Mouse (Mus musculus): ENCODE results near the gene Tbc1d22a. TPM values are rescaled to one million over a fixed set of nuclear protein-coding genes. Genes with fewer than 3 reads are reported as not detected.

The Tbc1d22a gene
- polyA plus RNA-seq, 1 experiment, result 16.3 TPM

DNA sequence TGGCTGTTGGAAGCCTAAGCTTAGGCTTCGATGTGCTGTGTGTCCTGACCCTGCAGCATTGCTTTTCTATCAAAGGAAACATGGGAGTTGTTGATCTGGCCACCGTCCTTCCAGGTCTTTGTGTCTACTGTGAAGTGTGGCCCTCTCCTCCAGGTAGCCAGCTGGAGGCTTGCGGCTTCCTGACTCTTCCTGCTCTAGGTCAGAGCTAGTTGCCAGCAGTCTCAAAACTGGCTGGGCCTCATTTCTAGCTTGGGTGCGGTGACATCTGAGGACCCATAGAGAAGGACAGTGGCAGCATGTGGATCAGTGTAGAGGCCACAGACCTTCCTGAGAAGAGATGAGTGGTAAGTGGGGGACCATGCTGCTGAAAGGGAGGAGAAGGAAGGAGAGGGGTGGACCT lies 120.0 kb downstream of the Tbc1d22a start:
- Histone ChIP-seq H3K4me1 (ENCODE audit: control insufficient read depth, insufficient read depth, low read length) (no peaks in the 10 kb centered on the region), H3K4me3 (replicated peaks; ENCODE audit: control insufficient read depth, low read depth, low read length) (no peak overlapping the region), H3K27ac (ENCODE audit: control insufficient read depth, insufficient read depth, low read depth, low read length, poor library complexity) (no peak overlapping the region)
- no peak for TF ChIP-seq POLR2A (IDR thresholded peaks at IDR 0.05; ENCODE audit: borderline replicate concordance, control insufficient read depth, low read depth, low read length)
- no peak for TF ChIP-seq CTCF (IDR thresholded peaks at IDR 0.05; ENCODE audit: control insufficient read depth, insufficient read depth, low read length)
- 82% methylated on average over 4 of the region's 4 CpGs for WGBS

DNA sequence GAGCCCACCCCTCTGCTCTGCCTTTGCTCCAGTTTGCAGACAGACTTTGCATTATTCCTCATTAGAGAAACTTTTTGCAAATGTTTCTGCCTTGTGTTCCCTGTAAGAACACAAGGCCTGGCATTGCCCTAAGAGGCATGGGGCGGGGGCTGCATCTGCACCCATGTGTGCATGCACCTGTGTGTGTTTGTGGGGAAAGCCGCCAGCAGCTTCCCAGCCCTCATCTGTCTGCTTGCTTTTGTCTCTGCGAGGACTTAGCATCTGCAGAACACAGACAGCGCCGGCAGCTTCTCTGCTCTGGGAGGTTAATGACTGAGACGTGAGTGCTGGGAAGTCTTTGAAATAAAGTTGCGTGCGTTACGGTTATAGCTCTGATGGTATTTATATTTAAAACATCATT lies 120.5 kb downstream of the Tbc1d22a start:
- 90% methylated on average over 9 of the region's 9 CpGs for WGBS
- no peak for TF ChIP-seq POLR2A (IDR thresholded peaks at IDR 0.05; ENCODE audit: borderline replicate concordance, control insufficient read depth, low read depth, low read length)
- no peak for TF ChIP-seq CTCF (IDR thresholded peaks at IDR 0.05; ENCODE audit: control insufficient read depth, insufficient read depth, low read length)
- no peak overlapping the region for H3K27ac ChIP-seq (ENCODE audit: control insufficient read depth, insufficient read depth, low read depth, low read length, poor library complexity)
- H3K4me3 ChIP-seq (replicated peaks; ENCODE audit: control insufficient read depth, low read depth, low read length), result no peak overlapping the region
- no peaks in the 10 kb centered on the region for H3K4me1 ChIP-seq (ENCODE audit: control insufficient read depth, insufficient read depth, low read length)

DNA sequence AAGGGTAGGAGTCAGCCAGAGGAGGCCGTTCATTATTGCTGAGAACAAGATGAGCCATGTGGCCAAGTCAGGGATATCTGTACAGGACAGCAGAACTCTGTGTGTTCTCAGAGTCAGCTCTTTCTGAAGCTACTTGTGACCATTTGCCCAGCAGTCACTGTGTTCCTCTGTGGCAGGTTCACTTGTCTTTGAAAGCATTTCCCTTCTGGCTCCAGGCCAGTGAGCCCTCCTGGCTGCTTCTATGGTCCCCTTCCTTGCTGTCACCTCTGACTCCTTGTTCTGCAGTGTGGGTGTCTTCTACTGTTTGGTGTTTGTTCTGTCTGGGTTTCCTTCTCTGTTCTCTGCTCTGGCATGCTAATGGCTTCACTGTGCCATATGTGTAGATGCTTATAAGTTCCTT lies 121.5 kb downstream of the Tbc1d22a start:
- 88% methylated on average over 1 of the region's 1 CpGs for WGBS
- Histone ChIP-seq H3K4me3 (replicated peaks; ENCODE audit: control insufficient read depth, low read depth, low read length) (no peak overlapping the region), H3K27ac (ENCODE audit: control insufficient read depth, insufficient read depth, low read depth, low read length, poor library complexity) (no peak overlapping the region), H3K4me1 (ENCODE audit: control insufficient read depth, insufficient read depth, low read length) (no peaks in the 10 kb centered on the region)
- TF ChIP-seq CTCF (IDR thresholded peaks at IDR 0.05; ENCODE audit: control insufficient read depth, insufficient read depth, low read length), result no peak
- no peak for TF ChIP-seq POLR2A (IDR thresholded peaks at IDR 0.05; ENCODE audit: borderline replicate concordance, control insufficient read depth, low read depth, low read length)

DNA sequence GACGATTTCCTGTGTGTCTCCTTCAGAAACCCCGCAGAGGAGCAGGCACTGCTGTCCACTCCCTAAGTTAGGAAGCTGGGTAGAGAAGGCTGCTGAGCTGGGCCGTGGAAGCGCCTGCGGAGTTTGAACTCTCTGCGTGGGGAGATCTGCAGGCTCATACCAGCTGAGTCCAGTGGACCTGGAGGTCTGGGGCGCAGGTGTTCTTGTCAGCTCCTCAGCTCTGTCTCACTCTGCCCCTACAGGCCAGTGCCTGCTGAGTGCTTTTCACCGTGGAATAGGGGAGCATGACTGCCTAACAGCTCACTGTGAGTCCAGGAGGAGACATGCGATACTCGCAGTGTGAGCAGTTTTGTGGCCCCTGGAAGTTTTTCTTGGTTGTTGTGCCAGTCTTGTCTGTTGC lies 123.5 kb downstream of the Tbc1d22a start:
- Histone ChIP-seq H3K4me3 (replicated peaks; ENCODE audit: control insufficient read depth, low read depth, low read length) (no peak overlapping the region), H3K4me1 (ENCODE audit: control insufficient read depth, insufficient read depth, low read length) (no peaks in the 10 kb centered on the region), H3K27ac (ENCODE audit: control insufficient read depth, insufficient read depth, low read depth, low read length, poor library complexity) (no peak overlapping the region)
- TF ChIP-seq CTCF (IDR thresholded peaks at IDR 0.05; ENCODE audit: control insufficient read depth, insufficient read depth, low read length) (no peak), POLR2A (IDR thresholded peaks at IDR 0.05; ENCODE audit: borderline replicate concordance, control insufficient read depth, low read depth, low read length) (no peak)
- 87% methylated on average over 10 of the region's 10 CpGs for whole genome bisulfite sequencing

DNA sequence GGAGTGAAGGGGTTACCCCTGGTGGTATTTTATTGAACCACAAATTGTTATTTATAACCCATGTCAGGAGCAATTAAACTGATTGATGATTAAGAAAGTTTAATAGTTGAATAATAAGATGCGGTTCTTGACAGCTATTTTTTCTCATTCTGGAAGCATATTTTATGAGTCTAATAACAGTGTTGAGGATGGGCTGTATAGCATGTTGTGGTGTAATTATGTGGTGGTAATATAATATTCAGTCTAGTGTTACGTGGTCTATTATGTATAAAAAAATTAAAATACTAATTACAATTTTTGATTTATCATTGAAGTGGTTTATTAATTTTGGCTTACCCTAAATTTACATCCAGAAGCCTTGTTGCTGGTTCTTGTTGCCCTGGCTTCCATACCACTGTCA lies 125.5 kb downstream of the Tbc1d22a start:
- H3K27ac ChIP-seq (ENCODE audit: control insufficient read depth, insufficient read depth, low read depth, low read length, poor library complexity), result no peak overlapping the region
- TF ChIP-seq CTCF (IDR thresholded peaks at IDR 0.05; ENCODE audit: control insufficient read depth, insufficient read depth, low read length) (no peak), POLR2A (IDR thresholded peaks at IDR 0.05; ENCODE audit: borderline replicate concordance, control insufficient read depth, low read depth, low read length) (no peak)
- WGBS, result 84% methylated on average over 2 of the region's 2 CpGs
- H3K4me3 ChIP-seq (replicated peaks; ENCODE audit: control insufficient read depth, low read depth, low read length), result no peak overlapping the region
- H3K4me1 ChIP-seq (ENCODE audit: control insufficient read depth, insufficient read depth, low read length), result no peaks in the 10 kb centered on the region

DNA sequence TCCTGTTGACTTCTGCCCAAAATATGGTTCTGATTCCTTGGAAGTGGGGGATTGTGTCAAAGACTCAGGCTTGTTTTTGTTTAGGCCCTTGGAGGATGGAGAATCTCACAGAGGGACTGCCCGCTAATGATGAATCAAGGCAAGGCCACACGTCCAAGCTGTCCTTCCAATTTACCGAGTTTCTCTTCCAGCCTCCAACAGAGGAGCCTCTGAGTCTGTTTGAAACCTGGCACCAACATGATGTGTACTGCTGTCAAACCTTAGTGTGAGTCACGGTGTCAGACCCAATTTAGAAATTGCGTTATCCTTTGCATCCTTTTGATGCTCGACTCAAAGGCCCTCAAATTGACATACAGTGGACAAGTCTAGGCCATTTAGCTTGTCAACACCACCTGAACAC lies 126.5 kb downstream of the Tbc1d22a start:
- H3K27ac ChIP-seq (ENCODE audit: control insufficient read depth, insufficient read depth, low read depth, low read length, poor library complexity), result no peak overlapping the region
- no peak for TF ChIP-seq POLR2A (IDR thresholded peaks at IDR 0.05; ENCODE audit: borderline replicate concordance, control insufficient read depth, low read depth, low read length)
- no peak for TF ChIP-seq CTCF (IDR thresholded peaks at IDR 0.05; ENCODE audit: control insufficient read depth, insufficient read depth, low read length)
- 85% methylated on average over 6 of the region's 6 CpGs for WGBS
- H3K4me3 ChIP-seq (replicated peaks; ENCODE audit: control insufficient read depth, low read depth, low read length), result no peak overlapping the region
- peaks cover 2% of the 10 kb centered on the region; the same call in 1 of the 2 replicates for H3K4me1 ChIP-seq (ENCODE audit: control insufficient read depth, insufficient read depth, low read length)

DNA sequence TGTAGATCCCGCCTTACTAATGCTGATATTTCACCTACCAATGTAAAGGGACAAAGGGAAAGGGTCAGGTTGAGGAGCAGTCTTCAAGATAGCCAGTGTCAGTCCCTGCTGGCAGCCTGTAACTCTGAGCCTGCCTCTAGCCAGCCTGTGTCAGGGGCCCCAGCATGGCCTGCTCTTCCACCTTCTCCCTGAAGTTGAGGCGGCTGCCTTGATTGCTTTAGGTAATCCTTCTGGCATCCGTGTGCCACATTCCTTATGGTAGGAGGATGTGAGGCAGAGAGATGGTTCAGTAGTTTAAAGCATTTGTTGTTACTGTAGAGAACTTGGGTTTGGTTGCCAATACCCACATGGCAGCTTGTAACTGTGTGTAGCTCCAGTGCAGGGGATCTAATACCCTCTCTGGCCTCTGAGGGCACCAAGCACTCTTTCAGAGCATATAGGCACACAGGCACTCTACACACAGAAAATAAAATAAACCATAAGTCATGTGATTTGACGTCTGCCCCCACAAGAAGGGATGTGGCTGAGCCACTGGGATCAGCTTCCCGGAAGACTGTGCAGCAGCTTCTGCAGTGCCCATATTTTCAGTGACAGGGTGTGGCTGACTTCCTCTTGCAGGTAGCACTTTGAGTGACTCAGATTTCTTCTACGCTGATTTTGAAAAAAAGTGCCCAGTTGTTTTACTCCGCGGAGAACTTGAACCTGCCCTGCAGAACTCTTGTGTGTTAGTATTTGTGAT lies 128.5 kb downstream of the Tbc1d22a start:
- Histone ChIP-seq H3K4me1 (ENCODE audit: control insufficient read depth, insufficient read depth, low read length) (peaks cover 2% of the 10 kb centered on the region; the same call in 1 of the 2 replicates), H3K4me3 (replicated peaks; ENCODE audit: control insufficient read depth, low read depth, low read length) (no peak overlapping the region), H3K27ac (ENCODE audit: control insufficient read depth, insufficient read depth, low read depth, low read length, poor library complexity) (no peak overlapping the region)
- TF ChIP-seq CTCF (IDR thresholded peaks at IDR 0.05; ENCODE audit: control insufficient read depth, insufficient read depth, low read length), result no peak
- TF ChIP-seq POLR2A (IDR thresholded peaks at IDR 0.05; ENCODE audit: borderline replicate concordance, control insufficient read depth, low read depth, low read length), result no peak
- 67% methylated on average over 8 of the region's 8 CpGs for WGBS

DNA sequence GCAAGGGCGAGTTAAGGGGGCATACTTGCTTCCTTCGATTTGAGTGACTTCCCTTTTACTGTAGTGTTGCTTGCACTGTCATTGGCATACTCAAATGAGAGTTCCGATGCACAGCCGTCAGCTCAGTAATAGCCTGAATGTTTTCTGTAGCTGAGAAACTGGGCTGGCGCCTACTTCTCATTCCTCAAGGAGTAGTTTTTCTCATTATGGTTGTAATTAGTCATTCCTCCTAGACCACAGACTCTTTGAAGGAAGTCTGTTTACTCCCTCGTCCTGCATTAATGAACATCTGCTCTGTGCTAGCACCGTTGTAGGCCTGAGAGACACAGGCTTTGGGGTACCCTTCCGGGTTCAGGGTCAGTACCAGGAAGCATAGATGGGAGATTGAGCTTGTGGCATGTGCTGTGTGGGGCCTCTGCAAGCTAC lies 130.7 kb downstream of the Tbc1d22a start:
- 10% methylated on average over 8 of the region's 8 CpGs for WGBS
- Histone ChIP-seq H3K4me1 (ENCODE audit: control insufficient read depth, insufficient read depth, low read length) (peaks cover 2% of the 10 kb centered on the region; the same call in 1 of the 2 replicates), H3K27ac (ENCODE audit: control insufficient read depth, insufficient read depth, low read depth, low read length, poor library complexity) (peak overlapping the region; percentile 40; the same call in 1 of the 2 replicates), H3K4me3 (replicated peaks; ENCODE audit: control insufficient read depth, low read depth, low read length) (no peak overlapping the region)
- no peak for TF ChIP-seq POLR2A (IDR thresholded peaks at IDR 0.05; ENCODE audit: borderline replicate concordance, control insufficient read depth, low read depth, low read length)
- TF ChIP-seq CTCF (IDR thresholded peaks at IDR 0.05; ENCODE audit: control insufficient read depth, insufficient read depth, low read length), result no peak

Data from bone marrow, adult 2 months (tissue).